Mouse (Mus musculus): ENCODE data around the gene Them7. TPM values are rescaled to one million over a fixed set of nuclear protein-coding genes. Genes with fewer than 3 reads are reported as not detected.
A peak's percentile ranks its signal among the peaks of the same experiment; 100 is the strongest.

The Them7 gene
- polyA plus RNA-seq, 1 experiment from 2014 or later, result 0.06 TPM

DNA sequence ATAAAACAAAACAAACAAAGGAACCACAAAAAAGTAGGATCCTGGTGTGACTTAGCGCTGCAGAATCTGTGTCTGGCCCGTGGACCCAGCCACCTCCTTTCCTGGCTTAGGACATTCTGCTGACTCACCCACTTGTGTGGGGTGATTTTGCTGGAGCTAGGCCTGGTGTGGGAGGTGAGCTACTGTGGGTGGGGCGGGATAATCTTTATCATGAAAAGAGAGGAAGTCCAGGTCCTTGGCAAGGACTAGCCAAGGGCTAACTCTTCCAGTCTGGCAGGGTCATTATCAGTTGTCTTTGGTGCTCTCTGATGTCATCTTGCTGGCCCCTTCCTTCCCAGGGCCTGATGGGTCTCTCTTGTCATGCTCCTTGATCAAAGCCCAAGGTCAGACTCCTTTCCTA, 27.9 kb downstream of the Them7 start:
- Histone ChIP-seq H3K9ac (ENCODE audit: low read length) (no peak overlapping the region), H3K27me3 (ENCODE audit: control insufficient read depth, insufficient read depth, low read length) (no peaks in the 10 kb centered on the region), H3K4me1 (replicated peaks; ENCODE audit: control insufficient read depth, insufficient read depth) (no peaks in the 10 kb centered on the region), H3K4me2 (replicated peaks; ENCODE audit: low read depth) (no peak overlapping the region), H3K9me3 (ENCODE audit: control insufficient read depth, low read length) (no peaks in the 10 kb centered on the region), H3K36me3 (ENCODE audit: control insufficient read depth, insufficient read depth, low read length) (no peaks in the 10 kb centered on the region), H3K27ac (replicated peaks) (no peak overlapping the region), H3K4me3 (ENCODE audit: low read depth, low read length) (no peak overlapping the region)
- ATAC-seq (ENCODE audit: low FRiP score, low TSS enrichment) (no peak), DNase-seq (ENCODE audit: low spot score) (no peak)
- TF ChIP-seq EP300 (optimal IDR thresholded peaks at IDR 0.05), result no peak
- TF ChIP-seq CTCF (IDR thresholded peaks at IDR 0.05; ENCODE audit: low read depth), result no peak
- WGBS, result 69% methylated on average over 3 of the region's 3 CpGs

DNA sequence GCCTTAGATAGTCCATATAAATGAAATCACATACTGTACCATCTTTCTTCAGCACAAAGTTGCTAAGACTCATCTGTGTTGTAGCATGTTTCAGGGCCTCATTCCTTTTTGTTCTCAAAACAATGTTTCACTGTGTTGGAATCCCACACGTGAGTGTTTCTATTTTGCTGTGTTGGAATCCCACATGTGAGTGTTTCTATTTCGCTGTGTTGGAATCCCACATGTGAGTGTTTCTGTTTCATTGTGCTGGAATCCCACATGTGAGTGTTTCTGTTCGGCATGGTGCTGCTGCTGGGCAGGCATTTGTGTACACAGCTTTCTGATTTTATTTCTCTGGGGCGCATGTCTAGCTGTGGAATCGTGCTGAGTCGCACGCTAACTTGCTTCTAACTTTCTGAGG, 28.7 kb downstream of the Them7 start:
- WGBS, result 49% methylated on average over 7 of the region's 7 CpGs
- Histone ChIP-seq H3K27ac (replicated peaks) (no peak overlapping the region), H3K36me3 (ENCODE audit: control insufficient read depth, insufficient read depth, low read length) (no peaks in the 10 kb centered on the region)

DNA sequence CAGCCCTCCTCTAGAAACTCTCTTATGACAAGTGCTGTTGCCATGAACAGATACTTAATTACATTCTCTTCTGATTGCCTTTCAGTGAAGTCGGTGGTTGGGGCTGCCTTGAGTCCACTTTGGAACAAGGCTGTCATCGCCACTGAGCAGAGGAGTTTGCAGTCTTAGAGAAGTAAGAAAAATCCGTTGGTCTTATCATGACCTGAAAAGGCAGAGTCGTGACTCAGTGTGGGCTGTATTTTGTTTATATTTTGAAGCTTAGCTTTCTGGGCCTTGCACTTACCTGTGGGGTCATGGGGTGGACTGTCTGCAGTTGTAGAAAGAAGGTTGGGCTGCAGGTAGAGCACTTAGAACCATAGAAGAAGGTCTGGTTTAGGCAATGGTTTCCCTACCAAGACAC, 31.3 kb downstream of the Them7 start:
- TF ChIP-seq EP300 (optimal IDR thresholded peaks at IDR 0.05), result no peak
- TF ChIP-seq CTCF (IDR thresholded peaks at IDR 0.05; ENCODE audit: low read depth), result no peak
- 50% methylated on average over 4 of the region's 4 CpGs for WGBS
- Histone ChIP-seq H3K36me3 (ENCODE audit: control insufficient read depth, insufficient read depth, low read length) (no peaks in the 10 kb centered on the region), H3K9me3 (ENCODE audit: control insufficient read depth, low read length) (no peaks in the 10 kb centered on the region), H3K4me2 (replicated peaks; ENCODE audit: low read depth) (no peak overlapping the region), H3K27ac (replicated peaks) (no peak overlapping the region), H3K4me3 (ENCODE audit: low read depth, low read length) (no peak overlapping the region), H3K4me1 (replicated peaks; ENCODE audit: control insufficient read depth, insufficient read depth) (no peaks in the 10 kb centered on the region), H3K9ac (ENCODE audit: low read length) (no peak overlapping the region), H3K27me3 (ENCODE audit: control insufficient read depth, insufficient read depth, low read length) (no peaks in the 10 kb centered on the region)
- no peak for ATAC-seq (ENCODE audit: low FRiP score, low TSS enrichment)
- DNase-seq (ENCODE audit: low spot score), result no peak

More for the DNA sequence above, 28.7 kb downstream of the Them7 start:
- ATAC-seq (ENCODE audit: low FRiP score, low TSS enrichment) (no peak), DNase-seq (ENCODE audit: low spot score) (no peak)
- no peak overlapping the region for H3K4me2 ChIP-seq (replicated peaks; ENCODE audit: low read depth)
- TF ChIP-seq EP300 (optimal IDR thresholded peaks at IDR 0.05) (no peak), CTCF (IDR thresholded peaks at IDR 0.05; ENCODE audit: low read depth) (no peak)
- H3K4me1 ChIP-seq (replicated peaks; ENCODE audit: control insufficient read depth, insufficient read depth), result no peaks in the 10 kb centered on the region
- no peaks in the 10 kb centered on the region for H3K27me3 ChIP-seq (ENCODE audit: control insufficient read depth, insufficient read depth, low read length)
- H3K9ac ChIP-seq (ENCODE audit: low read length), result no peak overlapping the region
- H3K9me3 ChIP-seq (ENCODE audit: control insufficient read depth, low read length), result no peaks in the 10 kb centered on the region
- no peak overlapping the region for H3K4me3 ChIP-seq (ENCODE audit: low read depth, low read length)

DNA sequence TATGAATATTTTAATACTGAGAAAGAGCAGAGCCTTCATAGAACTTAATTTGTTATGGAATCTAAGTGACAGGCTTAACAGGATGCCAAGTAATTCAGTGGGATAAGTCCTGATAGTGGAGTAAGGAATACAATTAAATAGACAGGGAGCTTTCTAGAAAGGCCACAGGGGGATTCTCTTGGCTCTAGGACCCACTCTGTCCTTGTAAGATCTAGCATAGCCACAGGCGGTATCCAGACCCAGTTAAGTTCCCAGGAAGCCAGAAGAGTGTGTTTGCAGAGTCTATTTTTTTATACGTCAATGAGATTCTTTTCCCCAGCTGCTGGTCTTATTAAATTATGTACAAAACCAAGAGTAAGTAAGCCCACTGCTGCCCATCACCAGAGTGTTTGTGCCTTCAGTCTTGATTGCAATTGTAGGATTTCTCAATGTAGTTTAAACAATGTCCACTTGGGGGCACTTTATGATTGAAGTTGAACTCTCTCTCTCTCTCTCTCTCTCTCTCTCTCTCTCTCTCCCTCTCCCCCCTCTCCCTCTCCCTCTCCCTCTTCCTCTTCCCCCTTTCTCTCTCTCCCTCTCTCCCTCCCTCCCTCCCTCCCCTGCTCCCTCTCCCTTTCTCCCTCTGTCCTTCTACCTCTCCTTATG, 32.4 kb downstream of the Them7 start:
- DNase-seq (ENCODE audit: low spot score), result no peak

DNA sequence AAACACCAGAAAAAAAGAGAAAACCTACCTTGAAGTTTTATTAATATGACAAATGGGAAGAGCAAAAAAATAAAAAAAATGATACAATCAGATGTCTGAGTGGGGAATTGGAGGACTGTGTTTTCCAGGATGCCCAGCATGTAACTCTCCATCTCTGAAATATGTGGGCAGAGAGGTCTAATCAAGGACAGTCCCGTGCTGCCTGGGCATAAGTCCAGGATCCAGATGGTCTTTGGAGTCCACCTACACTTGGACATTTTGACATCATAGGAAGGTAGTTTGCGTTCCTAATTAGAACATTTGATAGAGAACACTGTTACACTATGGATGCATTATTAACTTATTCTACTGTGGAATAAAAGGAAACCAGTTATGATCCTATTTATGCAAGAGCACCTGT, 33.3 kb downstream of the Them7 start:
- WGBS, result 63% methylated on average over 2 of the region's 2 CpGs
- H3K36me3 ChIP-seq (ENCODE audit: control insufficient read depth, insufficient read depth, low read length), result no peaks in the 10 kb centered on the region
- no peaks in the 10 kb centered on the region for H3K9me3 ChIP-seq (ENCODE audit: control insufficient read depth, low read length)
- ATAC-seq (ENCODE audit: low FRiP score, low TSS enrichment) (no peak), DNase-seq (ENCODE audit: low spot score) (no peak)
- TF ChIP-seq CTCF (IDR thresholded peaks at IDR 0.05; ENCODE audit: low read depth) (no peak), EP300 (optimal IDR thresholded peaks at IDR 0.05) (no peak)
- H3K27me3 ChIP-seq (ENCODE audit: control insufficient read depth, insufficient read depth, low read length), result no peaks in the 10 kb centered on the region
- no peak overlapping the region for H3K27ac ChIP-seq (replicated peaks)
- no peak overlapping the region for H3K4me3 ChIP-seq (ENCODE audit: low read depth, low read length)
- no peak overlapping the region for H3K9ac ChIP-seq (ENCODE audit: low read length)
- no peaks in the 10 kb centered on the region for H3K4me1 ChIP-seq (replicated peaks; ENCODE audit: control insufficient read depth, insufficient read depth)
- H3K4me2 ChIP-seq (replicated peaks; ENCODE audit: low read depth), result no peak overlapping the region

More for the DNA sequence above, 32.4 kb downstream of the Them7 start:
- ATAC-seq (ENCODE audit: low FRiP score, low TSS enrichment), result no peak
- H3K4me1 ChIP-seq (replicated peaks; ENCODE audit: control insufficient read depth, insufficient read depth), result no peaks in the 10 kb centered on the region
- H3K9me3 ChIP-seq (ENCODE audit: control insufficient read depth, low read length), result no peaks in the 10 kb centered on the region
- H3K4me3 ChIP-seq (ENCODE audit: low read depth, low read length), result no peak overlapping the region
- no peaks in the 10 kb centered on the region for H3K27me3 ChIP-seq (ENCODE audit: control insufficient read depth, insufficient read depth, low read length)
- H3K4me2 ChIP-seq (replicated peaks; ENCODE audit: low read depth), result no peak overlapping the region
- WGBS, result 55% methylated on average over 2 of the region's 2 CpGs
- TF ChIP-seq EP300 (optimal IDR thresholded peaks at IDR 0.05) (no peak), CTCF (IDR thresholded peaks at IDR 0.05; ENCODE audit: low read depth) (peak; percentile 59)
- no peak overlapping the region for H3K27ac ChIP-seq (replicated peaks)
- no peak overlapping the region for H3K9ac ChIP-seq (ENCODE audit: low read length)
- no peaks in the 10 kb centered on the region for H3K36me3 ChIP-seq (ENCODE audit: control insufficient read depth, insufficient read depth, low read length)

DNA sequence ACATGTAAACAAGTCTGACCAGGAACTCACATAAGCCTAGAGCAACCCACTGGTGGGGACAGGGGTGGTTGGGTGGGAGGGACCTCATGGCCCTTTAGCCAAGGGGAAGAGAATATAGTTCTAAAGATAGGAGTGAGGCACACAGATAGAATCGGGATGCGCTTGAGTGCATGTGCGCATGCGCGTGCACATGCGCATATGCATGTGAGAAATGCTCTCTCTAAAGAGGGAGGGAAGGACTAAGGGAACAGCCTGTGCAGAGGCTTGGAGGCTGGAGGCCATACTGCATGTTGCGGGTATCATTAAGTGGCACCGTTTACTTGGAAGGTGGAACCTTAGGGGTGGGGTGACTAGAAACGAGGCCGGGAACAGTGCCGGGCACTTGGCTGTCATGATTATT, 37.2 kb downstream of the Them7 start:
- Histone ChIP-seq H3K4me2 (replicated peaks; ENCODE audit: low read depth) (no peak overlapping the region), H3K9me3 (ENCODE audit: control insufficient read depth, low read length) (no peaks in the 10 kb centered on the region), H3K27me3 (ENCODE audit: control insufficient read depth, insufficient read depth, low read length) (no peaks in the 10 kb centered on the region), H3K4me1 (replicated peaks; ENCODE audit: control insufficient read depth, insufficient read depth) (no peaks in the 10 kb centered on the region), H3K4me3 (ENCODE audit: low read depth, low read length) (no peak overlapping the region), H3K27ac (replicated peaks) (no peak overlapping the region), H3K36me3 (ENCODE audit: control insufficient read depth, insufficient read depth, low read length) (no peaks in the 10 kb centered on the region), H3K9ac (ENCODE audit: low read length) (no peak overlapping the region)
- 85% methylated on average over 11 of the region's 11 CpGs for WGBS
- TF ChIP-seq CTCF (IDR thresholded peaks at IDR 0.05; ENCODE audit: low read depth), result no peak
- no peak for TF ChIP-seq EP300 (optimal IDR thresholded peaks at IDR 0.05)
- no peak for ATAC-seq (ENCODE audit: low FRiP score, low TSS enrichment)
- no peak for DNase-seq (ENCODE audit: low spot score)

Data from stomach, postnatal 0 days (tissue).